Mouse (Mus musculus) heart, embryonic 11.5 days (tissue): Measurements from ENCODE around the gene Erh. TPM values are rescaled to one million over a fixed set of nuclear protein-coding genes. Genes with fewer than 3 reads are reported as not detected.

Experiments
- ATAC-seq: fragments of 200-750 bp; cut with Nextera tagmentation; replicated peaks from 2 replicates; pipeline ENCODE4 v1.8.0; 2017; ENCODE audit warnings: moderate library complexity; ENCODE audit not compliant: insufficient number of reproducible peaks, low FRiP score, low TSS enrichment
- H3K27ac ChIP-seq: fragments of 300-500 bp; sonication (generic); 2 replicates; pipeline ENCODE4 v1.5.1; 2014; ENCODE audit warnings: mild to moderate bottlenecking, low read depth, low read length
- H3K27me3 ChIP-seq: fragments of 300-500 bp; sonication (generic); 2 replicates; pipeline ENCODE4 v1.6.1; 2014; ENCODE audit warnings: mild to moderate bottlenecking, low read length, mixed read lengths; ENCODE audit not compliant: control insufficient read depth, insufficient read depth
- H3K36me3 ChIP-seq: fragments of 300-500 bp; sonication (generic); 2 replicates; pipeline ENCODE4 v1.6.1; 2014; ENCODE audit warnings: mild to moderate bottlenecking, low read length, moderate library complexity, mixed read lengths; ENCODE audit not compliant: control insufficient read depth, insufficient read depth
- H3K4me1 ChIP-seq: fragments of 300-500 bp; sonication (generic); 2 replicates; pipeline ENCODE4 v1.6.1; 2014; ENCODE audit warnings: low read length; ENCODE audit not compliant: control insufficient read depth, insufficient read depth
- H3K4me2 ChIP-seq: fragments of 300-500 bp; sonication (generic); 2 replicates; pipeline ENCODE4 v1.6.1; 2014; ENCODE audit warnings: mild to moderate bottlenecking, moderate library complexity
- H3K4me3 ChIP-seq: fragments of 300-500 bp; sonication (generic); 2 replicates; pipeline ENCODE4 v1.5.1; 2014; ENCODE audit warnings: low read depth, low read length
- H3K9ac ChIP-seq: fragments of 300-500 bp; sonication (generic); 2 replicates; pipeline ENCODE4 v1.6.1; 2014; ENCODE audit warnings: mild to moderate bottlenecking, low read depth, low read length, moderate library complexity
- H3K9me3 ChIP-seq: fragments of 300-500 bp; sonication (generic); replicated peaks from 2 replicates; pipeline ENCODE4 v1.6.1; 2016; ENCODE audit warnings: low read length; ENCODE audit not compliant: control insufficient read depth
- WGBS: fragments of 180-500 bp; shearing (Covaris S2); extraction: QIAGEN DNeasy Blood & Tissue Kit; methylation state at CpG from one replicate; pipeline ENCODE4 v1.1.7; 2014; ENCODE audit not compliant: insufficient replicate concordance; 5-methylcytosine and 5-hydroxymethylcytosine counted together
- polyA plus RNA-seq: library from polyadenylated mRNA; unstranded; fragments of >200 nt; fragmentation: Nextera tagmentation; extraction: Ambion mirVana; gene quantifications from 2 replicates; pipeline ENCODE4 v1.2.1, GENCODE M21; 2014

The Erh gene
- polyA plus RNA-seq, 1 experiment from 2014 or later, result 169 TPM

DNA sequence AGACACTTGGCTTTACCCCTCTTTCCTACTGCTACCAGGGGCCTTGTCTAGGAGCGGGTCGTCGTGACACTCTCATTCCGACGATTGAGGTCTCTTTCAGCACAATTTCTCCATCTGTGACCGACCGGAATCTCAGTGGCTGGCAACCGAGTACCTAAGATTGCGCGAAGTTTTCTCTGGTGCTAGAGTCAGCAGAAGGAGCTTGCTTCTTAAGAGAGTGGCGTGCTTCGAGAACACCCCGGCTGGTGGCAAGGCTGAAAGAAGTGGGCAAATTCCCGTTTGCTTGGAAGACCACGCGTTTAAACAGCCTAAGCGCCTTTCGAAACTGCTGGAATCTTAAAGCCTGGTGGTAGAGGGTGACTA, 346 bp upstream of the Erh start:
- Histone ChIP-seq H3K9ac (peak overlapping the region; percentile 97), H3K4me3 (peak overlapping the region; percentile 93), H3K4me2 (peak overlapping the region; percentile 64), H3K9me3 (no peaks in the 10 kb centered on the region), H3K4me1 (peaks cover 21% of the 10 kb centered on the region), H3K36me3 (peaks cover 7% of the 10 kb centered on the region), H3K27ac (no peak overlapping the region), H3K27me3 (no peaks in the 10 kb centered on the region)
- ATAC-seq, result no peak
- WGBS, result 7% methylated on average over 18 of the region's 18 CpGs

GRCm38 (mm10) chr12:80642725-80643692, 1.1 kb downstream of the Erh start:
- Histone ChIP-seq H3K27ac (peak overlapping the region; percentile 90), H3K4me3 (peak overlapping the region; percentile 93), H3K4me2 (peak overlapping the region; percentile 64), H3K9ac (peak overlapping the region; percentile 97), H3K27me3 (no peaks in the 10 kb centered on the region), H3K36me3 (peaks cover 10% of the 10 kb centered on the region), H3K4me1 (peaks cover 21% of the 10 kb centered on the region), H3K9me3 (no peaks in the 10 kb centered on the region)
- peak; percentile 56 for ATAC-seq
- WGBS, result 4% methylated on average over 35 of the region's 48 CpGs

GRCm38 (mm10) chr12:80631790-80632189, 12.4 kb downstream of the Erh start:
- H3K27ac ChIP-seq, result no peak overlapping the region
- no peaks in the 10 kb centered on the region for H3K9me3 ChIP-seq
- no peak overlapping the region for H3K4me2 ChIP-seq
- H3K9ac ChIP-seq, result no peak overlapping the region
- H3K27me3 ChIP-seq, result no peaks in the 10 kb centered on the region
- peaks cover 16% of the 10 kb centered on the region for H3K36me3 ChIP-seq
- no peak for ATAC-seq
- no peak overlapping the region for H3K4me3 ChIP-seq
- 83% methylated on average over 5 of the region's 5 CpGs for WGBS
- no peaks in the 10 kb centered on the region for H3K4me1 ChIP-seq

DNA sequence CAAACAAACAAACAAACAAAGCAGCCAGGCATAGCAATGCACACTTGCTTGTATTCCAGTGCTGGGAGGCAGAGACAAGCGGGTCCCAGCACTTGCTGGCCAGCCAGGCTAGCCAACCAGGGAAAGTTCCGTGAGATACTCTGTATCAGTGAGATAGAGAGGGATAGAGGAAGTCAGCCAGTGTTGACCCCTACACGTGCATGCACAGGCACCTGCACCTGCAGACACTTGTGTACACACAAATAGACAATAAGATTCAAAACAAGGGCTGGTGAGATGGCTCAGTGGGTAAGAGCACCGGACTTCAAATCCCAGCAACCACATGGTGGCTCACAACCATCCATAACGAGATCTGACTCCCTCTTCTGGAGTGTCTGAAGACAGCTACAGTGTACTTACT, 23.6 kb downstream of the Erh start:
- H3K4me2 ChIP-seq, result no peak overlapping the region
- no peaks in the 10 kb centered on the region for H3K9me3 ChIP-seq
- WGBS, result 56% methylated on average over 5 of the region's 5 CpGs
- H3K36me3 ChIP-seq, result no peaks in the 10 kb centered on the region
- H3K9ac ChIP-seq, result no peak overlapping the region
- no peaks in the 10 kb centered on the region for H3K4me1 ChIP-seq
- H3K27ac ChIP-seq, result no peak overlapping the region
- H3K27me3 ChIP-seq, result no peaks in the 10 kb centered on the region
- ATAC-seq, result no peak
- no peak overlapping the region for H3K4me3 ChIP-seq

DNA sequence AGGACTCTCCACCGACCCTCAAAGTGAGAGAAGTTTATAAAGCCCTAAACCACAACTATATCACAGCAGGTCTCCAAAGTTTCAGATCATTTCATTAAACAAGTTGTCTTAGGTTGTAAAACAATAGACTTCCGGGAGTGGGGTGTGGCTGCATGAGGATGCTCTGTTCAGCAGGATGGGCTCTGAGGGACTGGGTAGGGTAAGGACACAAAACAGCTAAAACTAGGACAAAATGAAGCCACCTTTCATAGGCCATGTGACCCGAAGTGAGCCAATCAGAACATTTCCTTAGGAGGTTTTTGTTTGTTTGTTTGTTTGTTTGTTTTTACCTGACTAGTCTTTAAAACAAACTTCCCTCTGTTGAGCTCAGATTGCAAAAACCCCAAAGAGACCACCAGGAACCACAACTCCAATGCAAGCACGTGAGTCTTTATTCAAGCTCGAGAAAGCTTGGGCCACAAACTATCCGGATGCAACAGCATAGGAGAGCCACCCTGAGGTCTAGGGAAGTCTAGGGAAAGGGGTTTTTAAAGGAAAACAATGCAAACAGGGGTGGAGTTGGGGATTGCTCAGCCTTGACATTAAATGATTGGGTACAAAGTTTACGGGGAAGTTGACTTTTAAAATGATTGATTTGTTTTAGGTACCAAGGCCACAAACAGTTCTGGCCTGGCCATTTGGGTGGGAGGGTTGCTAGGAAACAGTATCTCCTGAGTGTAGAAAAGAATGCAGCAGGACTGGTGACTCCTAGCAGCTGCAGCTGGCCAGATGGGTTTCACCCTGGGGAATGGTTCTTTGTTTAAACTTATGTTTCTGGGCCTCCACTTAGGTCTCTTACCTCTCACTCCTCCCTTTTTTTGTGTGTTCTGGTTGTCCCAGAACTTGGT, 28.5 kb downstream of the Erh start:
- no peak for ATAC-seq
- Histone ChIP-seq H3K4me3 (no peak overlapping the region), H3K9me3 (no peaks in the 10 kb centered on the region), H3K4me1 (no peaks in the 10 kb centered on the region), H3K36me3 (no peaks in the 10 kb centered on the region), H3K27me3 (no peaks in the 10 kb centered on the region), H3K27ac (no peak overlapping the region), H3K9ac (no peak overlapping the region), H3K4me2 (no peak overlapping the region)
- 49% methylated on average over 7 of the region's 7 CpGs for WGBS

DNA sequence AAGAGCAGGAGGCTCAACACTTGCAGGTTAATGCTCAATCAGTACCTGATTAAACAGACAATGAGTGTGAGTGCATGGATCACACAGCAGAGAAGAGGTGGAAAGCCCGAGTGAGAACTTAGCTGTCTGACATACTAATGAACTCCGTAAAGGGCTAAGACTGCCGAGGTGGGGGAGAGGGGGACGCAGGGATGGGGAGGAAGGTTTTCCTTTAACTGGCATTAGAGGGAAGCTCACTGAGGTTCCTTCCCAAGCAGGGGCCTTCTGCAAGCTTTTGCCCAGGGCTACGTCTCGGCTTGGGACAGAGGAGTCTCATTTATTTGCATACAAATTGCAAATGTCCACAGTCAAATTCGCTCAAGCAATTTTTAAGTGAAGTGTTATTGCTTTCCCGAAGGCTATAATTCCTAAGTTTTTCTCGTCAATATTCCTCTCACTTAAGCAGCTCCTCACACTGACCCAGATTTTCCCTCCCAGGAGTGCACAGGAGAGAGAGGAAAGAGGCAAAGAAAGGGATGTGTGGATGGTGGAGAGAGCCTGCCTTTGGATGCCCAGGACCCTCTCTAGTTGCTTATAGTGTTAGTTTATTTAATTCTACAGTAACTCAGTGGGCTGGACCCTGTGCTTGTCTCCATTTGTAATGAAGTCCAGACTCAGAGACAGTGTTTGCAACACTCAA, 31.9 kb downstream of the Erh start:
- Histone ChIP-seq H3K4me3 (no peak overlapping the region), H3K36me3 (no peaks in the 10 kb centered on the region), H3K27me3 (no peaks in the 10 kb centered on the region), H3K27ac (no peak overlapping the region), H3K9me3 (no peaks in the 10 kb centered on the region), H3K9ac (no peak overlapping the region), H3K4me1 (no peaks in the 10 kb centered on the region), H3K4me2 (no peak overlapping the region)
- WGBS, result 63% methylated on average over 9 of the region's 9 CpGs
- no peak for ATAC-seq

- Histone ChIP-seq H3K27ac (no peak overlapping the region), H3K36me3 (no peaks in the 10 kb centered on the region), H3K9me3 (no peaks in the 10 kb centered on the region), H3K4me1 (no peaks in the 10 kb centered on the region), H3K9ac (no peak overlapping the region), H3K27me3 (no peaks in the 10 kb centered on the region), H3K4me2 (no peak overlapping the region), H3K4me3 (no peak overlapping the region)
- no peak for ATAC-seq
- WGBS, result 38% methylated on average over 3 of the region's 3 CpGs
These were observed 34.2 kb downstream of the Erh start for GRCm38 (mm10) chr12:80609928-80610327.

- no peaks in the 10 kb centered on the region for H3K36me3 ChIP-seq
- no peak overlapping the region for H3K9ac ChIP-seq
- WGBS, result 87% methylated on average over 1 of the region's 1 CpGs
- H3K4me3 ChIP-seq, result no peak overlapping the region
- no peak for ATAC-seq
- H3K4me2 ChIP-seq, result no peak overlapping the region
- H3K27ac ChIP-seq, result no peak overlapping the region
- no peaks in the 10 kb centered on the region for H3K9me3 ChIP-seq
- peaks cover 8% of the 10 kb centered on the region for H3K4me1 ChIP-seq
- H3K27me3 ChIP-seq, result no peaks in the 10 kb centered on the region
These were observed 35.6 kb downstream of the Erh start for GRCm38 (mm10) chr12:80608576-80608975.
